Mouse (Mus musculus) E14TG2a.4 (cell line): Measurements from ENCODE around the gene Gpatch3.
A peak's percentile ranks its signal among the peaks of the same experiment; 100 is the strongest.

ENCODE experiments used
- H3K27me3 ChIP-seq: 2 replicates; pipeline ENCODE4 v1.6.1; 2014; ENCODE audit warnings: low read length, control low read depth; ENCODE audit not compliant: insufficient read depth
- H3K36me3 ChIP-seq: 2 replicates; pipeline ENCODE4 v1.6.1; 2014; ENCODE audit warnings: low read length, control low read depth; ENCODE audit not compliant: insufficient read depth
- H3K4me1 ChIP-seq: replicated peaks from 2 replicates; pipeline ENCODE4 v1.6.1; 2014; ENCODE audit warnings: low read depth, low read length, control low read depth
- H3K4me3 ChIP-seq: replicated peaks from 2 replicates; pipeline ENCODE4 v1.5.1; 2014; ENCODE audit warnings: mild to moderate bottlenecking, low read length
- H3K9me3 ChIP-seq: 2 replicates; pipeline ENCODE4 v1.6.1; 2014; ENCODE audit warnings: low read length, control low read depth
- CTCF ChIP-seq: conservative IDR thresholded peaks from 2 replicates; pipeline ENCODE4 v1.5.1; 2014; ENCODE audit warnings: low read length
- NANOG ChIP-seq: IDR thresholded peaks from 2 replicates; pipeline ENCODE4 v1.6.1; 2014; ENCODE audit warnings: borderline replicate concordance, low read length, mixed read lengths
- POU5F1 ChIP-seq: IDR thresholded peaks from 2 replicates; pipeline ENCODE4 v1.6.1; 2014; ENCODE audit warnings: low read length, borderline replicate concordance

Gene Gpatch3

GRCm38 (mm10) chr4:133611815-133612214 is 37.3 kb downstream of the Gpatch3 start:
- Histone ChIP-seq H3K36me3 (peaks cover 93% of the 10 kb centered on the region), H3K9me3 (no peaks in the 10 kb centered on the region), H3K4me3 (no peak overlapping the region), H3K4me1 (peaks cover 88% of the 10 kb centered on the region), H3K27me3 (no peaks in the 10 kb centered on the region)
- TF ChIP-seq NANOG (no peak), CTCF (peak; percentile 71)

DNA sequence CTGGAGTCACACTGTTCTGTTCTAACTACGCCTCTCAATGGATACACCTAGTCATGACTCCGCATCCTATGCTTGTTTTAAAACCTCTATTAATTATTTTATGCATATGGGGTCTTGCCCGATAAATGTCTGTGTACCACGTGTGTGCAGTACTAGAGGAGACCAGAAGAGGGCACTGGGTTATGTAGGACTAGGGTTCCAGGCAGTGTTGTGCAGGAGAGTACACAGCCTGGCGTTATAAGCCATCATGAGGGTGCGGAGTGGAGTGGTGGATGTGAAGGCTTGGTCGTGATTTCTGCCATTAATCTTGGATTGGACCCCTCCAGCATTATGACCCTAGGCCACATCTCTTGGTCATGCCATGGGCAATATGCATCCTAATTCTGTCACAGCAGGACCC is 37.9 kb downstream of the Gpatch3 start:
- Histone ChIP-seq H3K4me3 (no peak overlapping the region), H3K36me3 (peaks cover 92% of the 10 kb centered on the region), H3K4me1 (peaks cover 87% of the 10 kb centered on the region), H3K27me3 (no peaks in the 10 kb centered on the region), H3K9me3 (no peaks in the 10 kb centered on the region)
- TF ChIP-seq CTCF (peak; percentile 55), NANOG (no peak)

GRCm38 (mm10) chr4:133613026-133613425 is 38.5 kb downstream of the Gpatch3 start:
- TF ChIP-seq POU5F1 (no peak), CTCF (no peak), NANOG (no peak)
- Histone ChIP-seq H3K4me1 (peaks cover 85% of the 10 kb centered on the region), H3K36me3 (peaks cover 92% of the 10 kb centered on the region), H3K4me3 (no peak overlapping the region), H3K27me3 (no peaks in the 10 kb centered on the region), H3K9me3 (no peaks in the 10 kb centered on the region)

DNA sequence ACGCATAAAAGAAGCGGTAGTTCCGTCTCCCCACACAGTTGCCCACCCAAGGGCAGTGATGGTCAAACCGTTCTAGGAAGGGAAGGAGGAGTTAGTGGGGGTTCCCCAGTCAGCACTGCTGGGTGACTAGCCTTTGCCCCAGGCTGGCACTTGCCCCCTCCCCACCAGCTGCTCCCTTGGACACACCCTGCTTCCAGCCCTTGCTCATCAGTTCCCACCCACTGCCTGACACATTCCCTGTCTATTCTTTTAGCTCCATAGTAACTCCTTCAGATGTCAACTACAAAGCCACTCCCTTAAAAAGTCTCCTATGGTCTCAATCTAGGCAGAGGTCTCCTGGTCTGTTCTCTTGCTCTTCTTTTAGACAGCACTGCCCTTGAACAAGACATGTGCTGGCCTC is 39.3 kb downstream of the Gpatch3 start:
- Histone ChIP-seq H3K27me3 (no peaks in the 10 kb centered on the region), H3K4me3 (peak overlapping the region; percentile 6; the same call in 1 of the 2 replicates), H3K36me3 (peaks cover 87% of the 10 kb centered on the region), H3K4me1 (peaks cover 77% of the 10 kb centered on the region), H3K9me3 (no peaks in the 10 kb centered on the region)
- TF ChIP-seq CTCF = no peak

DNA sequence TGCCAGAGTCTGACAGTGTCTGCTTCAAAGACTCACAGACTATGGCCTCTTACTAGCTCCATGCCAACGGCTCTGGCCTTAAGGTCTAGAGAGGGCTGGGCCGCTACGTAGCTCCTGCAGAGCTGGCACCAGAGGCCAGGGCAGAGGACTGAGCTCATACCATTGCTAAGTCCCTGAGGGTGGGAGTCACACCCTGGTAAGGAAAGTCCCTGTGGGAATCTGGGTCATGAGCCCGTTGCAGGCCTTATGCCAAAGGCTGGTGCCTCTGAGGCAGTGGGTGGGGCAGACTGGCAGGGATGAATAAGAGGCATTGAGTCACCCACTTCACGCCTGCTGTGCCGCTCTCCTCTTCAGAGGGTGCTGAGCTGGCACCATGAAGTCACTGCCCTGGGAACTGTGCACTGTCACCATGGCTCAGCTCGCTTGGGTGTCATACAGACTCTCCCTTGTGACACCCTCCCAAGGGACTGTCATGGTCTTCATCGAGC is 39.8 kb downstream of the Gpatch3 start:
- peak overlapping the region; percentile 6; the same call in 1 of the 2 replicates for H3K4me3 ChIP-seq
- TF ChIP-seq POU5F1 (no peak), CTCF (no peak), NANOG (no peak)
- no peaks in the 10 kb centered on the region for H3K27me3 ChIP-seq
- peaks cover 77% of the 10 kb centered on the region for H3K4me1 ChIP-seq
- H3K9me3 ChIP-seq = no peaks in the 10 kb centered on the region
- peaks cover 85% of the 10 kb centered on the region for H3K36me3 ChIP-seq

DNA sequence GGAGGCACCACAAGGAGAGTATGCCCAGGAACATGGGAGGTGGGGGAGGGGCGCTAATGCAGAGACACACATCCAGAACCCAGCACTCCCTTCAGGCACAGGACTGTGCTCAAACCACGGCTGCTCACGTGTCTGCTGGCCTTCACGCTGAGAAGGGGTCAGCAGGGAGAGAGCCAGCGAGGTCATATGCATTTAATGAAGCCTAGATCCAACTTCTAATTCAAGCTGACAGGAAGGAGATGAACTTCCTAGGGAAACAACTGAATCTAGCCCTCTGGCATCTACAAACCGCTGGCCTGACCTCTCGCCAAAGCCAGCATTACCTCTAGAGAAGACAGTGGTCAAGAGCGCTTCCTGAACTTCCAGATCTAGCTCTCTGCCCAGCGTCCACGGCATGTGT is 40.9 kb downstream of the Gpatch3 start:
- Histone ChIP-seq H3K27me3 (no peaks in the 10 kb centered on the region), H3K9me3 (no peaks in the 10 kb centered on the region), H3K36me3 (peaks cover 84% of the 10 kb centered on the region), H3K4me3 (no peak overlapping the region), H3K4me1 (peaks cover 77% of the 10 kb centered on the region)
- TF ChIP-seq POU5F1 (no peak), NANOG (no peak), CTCF (no peak)

GRCm38 (mm10) chr4:133617936-133618335 is 43.4 kb downstream of the Gpatch3 start:
- no peaks in the 10 kb centered on the region for H3K9me3 ChIP-seq
- TF ChIP-seq CTCF (no peak), POU5F1 (no peak), NANOG (no peak)
- H3K36me3 ChIP-seq = peaks cover 78% of the 10 kb centered on the region
- H3K4me3 ChIP-seq = no peak overlapping the region
- H3K27me3 ChIP-seq = no peaks in the 10 kb centered on the region
- H3K4me1 ChIP-seq = peaks cover 79% of the 10 kb centered on the region

DNA sequence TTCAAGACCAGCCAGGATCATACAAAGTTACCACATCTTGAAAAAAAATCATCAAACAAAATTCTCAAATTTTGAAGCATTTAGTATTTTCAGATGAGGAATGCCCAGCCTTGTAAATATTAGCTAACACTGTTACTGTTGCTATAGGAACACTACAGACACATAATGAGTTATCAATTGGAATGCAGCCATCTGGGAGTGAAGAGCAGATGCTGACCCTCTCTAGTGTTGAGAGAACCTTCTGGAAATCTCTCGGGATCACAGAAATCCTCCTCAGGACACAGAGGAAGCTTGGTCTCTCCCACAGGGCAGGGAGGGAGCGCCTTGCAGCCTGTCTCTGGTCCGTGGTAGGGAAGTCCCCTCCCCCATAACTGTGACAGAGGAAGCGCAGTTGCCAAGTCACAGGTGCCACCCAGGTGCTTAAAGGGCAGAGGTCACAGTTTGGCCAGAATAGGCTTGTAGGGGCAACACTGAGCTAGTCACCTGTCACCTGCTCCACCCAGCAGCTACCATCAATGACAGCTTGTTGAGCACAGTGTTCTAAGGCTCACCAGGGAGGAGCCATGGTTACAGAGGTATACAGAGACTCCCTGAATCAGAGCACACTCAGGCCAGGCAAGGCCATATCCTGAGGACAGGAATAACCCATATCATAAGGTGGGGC is 45.1 kb downstream of the Gpatch3 start:
- Histone ChIP-seq H3K27me3 (no peaks in the 10 kb centered on the region), H3K4me1 (peaks cover 75% of the 10 kb centered on the region), H3K9me3 (no peaks in the 10 kb centered on the region), H3K36me3 (peaks cover 72% of the 10 kb centered on the region), H3K4me3 (no peak overlapping the region)
- no peak for TF ChIP-seq CTCF

GRCm38 (mm10) chr4:133620668-133621067 is 46.1 kb downstream of the Gpatch3 start:
- TF ChIP-seq POU5F1 (no peak), NANOG (no peak), CTCF (no peak)
- Histone ChIP-seq H3K4me3 (no peak overlapping the region), H3K36me3 (peaks cover 67% of the 10 kb centered on the region), H3K27me3 (no peaks in the 10 kb centered on the region), H3K4me1 (peaks cover 75% of the 10 kb centered on the region), H3K9me3 (no peaks in the 10 kb centered on the region)
